Mouse (Mus musculus) lung, postnatal 10 days (tissue): ENCODE data around the gene Spindoc.
A peak's percentile ranks its signal among the peaks of the same experiment; 100 is the strongest.
"Not testable (repeated sequence)": the region's sequence is repeated elsewhere in the genome, so short reads cannot be mapped to it uniquely, and the experiment has no call there.

Experiments used
- DNase-seq: peaks from one replicate; pipeline ENCODE4 v3.0.0; 2021

Gene Spindoc

DNA sequence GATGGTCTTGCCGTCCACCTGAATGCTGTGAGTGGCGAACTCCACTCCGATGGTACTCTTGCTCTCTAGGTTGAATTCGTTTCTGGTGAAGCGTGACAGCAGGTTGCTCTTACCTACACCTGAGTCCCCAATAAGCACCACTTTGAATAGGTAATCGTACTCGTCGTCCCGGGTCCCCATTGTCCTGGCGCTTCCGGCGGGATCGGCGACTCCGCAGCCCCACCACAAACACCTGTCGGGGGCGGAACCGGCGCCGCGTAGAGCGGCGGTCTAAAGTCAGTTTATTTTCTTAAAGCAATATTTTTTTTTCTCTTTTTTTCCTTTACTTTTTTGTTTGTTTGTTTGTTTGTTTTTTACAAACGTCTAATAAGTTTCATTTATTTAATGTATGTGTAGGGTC is 16.1 kb upstream of the Spindoc start:
- not testable (repeated sequence) for DNase-seq

DNA sequence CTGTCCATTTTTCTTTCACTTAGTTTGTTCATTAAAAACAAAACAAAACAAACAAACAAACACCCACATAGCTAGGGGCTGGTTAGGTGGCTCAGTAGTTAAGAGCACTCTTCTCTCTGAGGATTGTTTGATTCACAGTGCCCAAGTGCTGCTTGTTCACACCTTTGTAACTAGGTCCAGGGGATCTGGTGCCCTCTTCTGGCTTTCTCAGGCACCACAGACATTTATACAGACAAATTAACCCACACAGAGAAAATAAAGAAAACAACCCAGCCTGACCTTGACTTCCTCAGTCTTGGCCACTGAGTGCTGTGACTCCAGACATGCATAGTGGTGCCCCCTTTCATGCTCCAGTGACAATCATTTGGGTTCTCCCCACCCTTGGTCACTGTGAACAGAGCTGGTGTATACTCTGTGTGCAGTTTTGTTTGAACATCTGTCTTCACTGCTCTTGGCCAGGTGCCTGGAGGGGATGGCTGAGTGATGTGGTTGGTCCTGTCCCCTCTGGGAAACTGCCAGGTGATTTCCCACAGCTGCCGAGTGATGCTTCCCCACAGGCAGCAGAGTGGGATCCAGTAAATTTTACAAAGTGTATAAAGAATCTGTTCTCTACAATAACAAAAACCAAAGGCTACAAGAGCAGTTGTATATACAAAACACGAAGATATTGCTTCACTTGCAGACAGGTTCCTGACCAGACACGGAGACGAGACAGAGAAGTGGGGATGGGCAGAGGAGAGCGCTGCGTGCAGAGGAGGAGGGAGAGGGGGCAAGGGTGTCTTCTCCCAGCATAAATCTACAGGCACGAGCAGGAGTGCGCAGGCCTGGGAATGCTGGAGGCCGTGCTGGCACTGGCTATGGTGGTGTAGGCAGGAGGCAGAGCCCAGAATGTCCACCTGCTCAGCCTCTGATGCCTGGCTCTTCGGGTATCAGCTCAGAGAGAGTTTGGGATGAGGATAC is 14.4 kb upstream of the Spindoc start:
- peak; percentile 81 for DNase-seq

DNA sequence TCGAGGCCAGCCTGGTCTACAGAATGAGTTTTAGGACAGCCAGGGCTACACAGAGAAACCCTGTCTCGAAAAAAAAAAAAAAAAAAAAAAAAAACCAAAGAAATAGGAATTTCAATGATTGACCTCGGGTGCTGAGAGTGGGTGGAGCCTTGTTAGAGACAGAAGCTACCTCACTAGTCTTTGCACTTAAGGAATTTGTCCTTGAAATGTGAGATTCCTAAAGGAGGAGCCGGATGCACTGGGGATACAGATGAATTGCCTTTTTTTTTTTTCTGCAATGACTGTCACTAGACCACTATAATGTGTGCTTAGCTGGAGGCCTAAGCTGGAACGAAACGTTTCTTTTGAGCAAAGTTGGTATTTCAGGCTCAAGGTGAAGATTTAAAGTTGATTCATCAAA is 5.7 kb upstream of the Spindoc start:
- DNase-seq = no peak

DNA sequence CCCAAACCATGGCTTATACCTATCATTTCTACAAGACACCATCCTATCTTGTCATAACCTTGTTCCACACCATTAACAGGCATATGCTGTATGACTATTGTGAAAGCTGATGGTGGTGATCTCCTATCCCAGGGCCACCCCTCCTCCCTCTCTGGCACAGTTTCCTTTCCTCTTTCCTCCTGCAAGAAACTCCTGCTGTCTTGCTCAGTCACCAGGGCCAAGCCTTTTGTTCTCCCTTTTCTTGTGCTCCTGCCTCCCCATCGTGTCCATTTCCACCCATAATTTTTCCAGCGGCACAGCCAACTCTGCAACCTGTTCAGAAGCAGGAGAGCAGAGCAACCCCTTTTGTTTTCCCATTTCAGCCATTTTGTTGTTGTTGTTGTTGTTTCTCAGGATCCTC is 3.2 kb upstream of the Spindoc start:
- no peak for DNase-seq

DNA sequence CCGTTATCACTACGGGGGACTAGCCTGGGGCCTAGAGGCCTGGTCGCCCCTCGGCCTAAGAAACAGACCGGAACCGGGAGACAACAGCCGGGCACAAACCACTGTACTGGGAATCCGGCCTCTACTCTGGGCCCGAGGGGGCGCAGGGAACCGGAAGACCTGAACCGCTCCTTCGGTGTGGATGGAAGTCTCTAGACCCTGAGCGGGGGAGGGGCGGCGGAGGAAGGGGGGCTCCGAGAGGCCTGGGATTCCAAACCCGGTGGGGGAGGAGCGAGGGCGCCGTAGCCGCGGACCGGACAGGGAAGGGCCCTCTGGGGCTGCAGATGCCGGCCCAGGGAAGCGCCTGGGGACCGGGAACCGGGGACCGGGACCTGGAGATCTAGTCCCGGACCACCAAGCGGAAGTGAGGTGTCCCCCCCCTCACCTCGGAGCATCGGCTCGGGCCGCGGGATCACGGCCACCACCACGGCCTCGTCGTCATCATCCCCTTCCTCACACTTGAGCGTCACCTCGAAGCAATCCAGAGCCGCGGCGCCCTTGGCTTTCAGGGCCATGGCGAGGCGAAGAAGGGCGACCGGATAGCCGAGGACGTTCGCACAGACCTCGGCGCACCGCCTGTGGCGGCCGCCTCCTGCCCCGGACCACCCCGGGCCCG is 419 bp downstream of the Spindoc start:
- peak; percentile 88 for DNase-seq

DNA sequence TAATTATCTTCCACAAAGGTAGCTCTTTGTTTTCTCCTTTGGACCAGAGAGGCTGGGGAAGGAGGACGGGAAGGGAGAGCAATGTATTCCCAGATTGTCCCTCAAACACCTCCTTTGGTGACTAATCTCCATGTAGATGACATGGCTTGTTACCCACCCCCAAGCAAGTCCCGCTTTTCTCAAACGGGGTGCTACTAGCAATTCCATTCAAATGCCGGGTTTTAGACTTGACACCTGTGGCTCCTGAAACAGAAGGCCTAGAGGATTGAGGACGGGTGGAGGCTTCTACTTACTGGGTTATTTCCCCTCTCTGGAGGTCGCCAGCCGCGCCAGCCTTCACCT is 917 bp downstream of the Spindoc start:
- no peak for DNase-seq

DNA sequence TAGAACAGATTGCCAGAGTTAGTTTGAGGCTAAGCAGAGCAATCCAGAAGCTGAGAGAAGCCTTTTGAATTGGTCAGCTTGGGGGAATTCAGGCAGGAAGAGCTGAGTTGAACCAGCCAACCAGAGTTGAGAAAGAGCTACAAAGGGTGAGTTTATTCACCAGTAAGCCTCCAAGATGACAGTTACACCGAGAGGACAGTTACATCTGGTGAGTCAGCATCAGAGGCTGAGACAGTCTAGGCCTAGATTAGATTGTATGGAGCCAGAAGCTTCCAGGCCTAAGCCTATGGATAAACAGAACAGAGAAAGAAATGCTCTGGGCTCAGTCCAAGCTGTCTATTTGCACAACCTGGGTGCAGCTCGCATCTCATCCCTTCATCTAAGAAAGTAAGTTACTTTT is 5.2 kb downstream of the Spindoc start:
- DNase-seq = no peak

DNA sequence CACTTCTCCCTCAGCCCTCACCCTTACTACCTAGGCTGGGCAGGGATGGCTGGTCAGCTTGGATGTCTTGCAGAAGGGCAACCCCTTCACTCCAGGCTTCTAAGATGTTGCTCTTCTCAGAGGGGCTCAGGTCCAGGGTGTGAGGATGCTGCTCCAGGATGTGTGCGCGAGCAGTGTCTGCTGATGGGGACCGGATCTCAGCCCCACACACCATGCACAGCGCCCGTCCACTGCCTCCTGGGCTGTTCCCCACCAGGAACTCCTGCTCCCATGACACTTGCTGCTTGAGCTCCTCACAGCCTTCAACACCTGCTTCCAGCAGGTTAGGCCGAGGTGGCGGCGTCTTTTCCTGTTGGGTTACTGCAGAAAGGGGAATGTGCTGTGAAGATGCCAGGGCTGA is 8.3 kb downstream of the Spindoc start:
- DNase-seq = no peak

DNA sequence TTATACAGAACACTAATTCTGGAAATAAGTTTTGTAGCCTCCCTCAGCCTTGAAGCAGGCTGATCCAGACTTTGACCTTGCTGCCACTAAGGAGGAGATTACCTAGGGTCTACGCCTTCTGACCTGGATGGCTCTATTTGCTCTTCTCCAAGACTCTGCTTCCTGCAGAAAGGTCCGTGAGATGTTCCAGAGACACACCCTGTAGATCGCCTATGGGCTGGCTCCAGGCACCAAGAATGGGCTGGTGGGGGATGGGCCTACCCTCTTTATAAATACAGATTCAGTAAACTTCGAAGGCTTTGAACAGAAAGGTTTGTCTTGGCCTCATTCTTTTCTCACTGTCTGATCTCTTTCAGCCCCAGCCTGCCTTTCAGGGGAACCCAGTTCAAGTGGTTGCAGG is 13.3 kb downstream of the Spindoc start:
- not testable (repeated sequence) for DNase-seq

DNA sequence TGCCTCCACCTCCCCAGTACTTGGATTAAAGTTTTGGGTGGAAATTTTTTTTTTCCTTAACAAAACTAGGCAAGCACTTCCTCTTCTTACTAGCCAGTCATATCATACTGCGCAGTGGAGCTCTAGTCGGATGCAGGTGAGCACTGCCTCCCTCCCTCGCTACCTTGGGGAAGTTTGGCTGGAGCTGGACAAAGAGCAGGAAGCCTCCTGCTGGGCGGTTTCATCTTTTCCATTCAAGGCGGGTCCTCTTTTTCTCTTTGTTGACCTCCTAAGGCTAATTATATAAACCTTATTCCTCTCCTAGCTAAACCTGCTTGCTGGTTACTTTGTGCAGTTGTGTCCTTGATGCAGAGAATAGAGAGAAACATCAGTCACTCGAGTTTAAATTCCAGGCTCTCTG is 29.2 kb downstream of the Spindoc start:
- DNase-seq = no peak

DNA sequence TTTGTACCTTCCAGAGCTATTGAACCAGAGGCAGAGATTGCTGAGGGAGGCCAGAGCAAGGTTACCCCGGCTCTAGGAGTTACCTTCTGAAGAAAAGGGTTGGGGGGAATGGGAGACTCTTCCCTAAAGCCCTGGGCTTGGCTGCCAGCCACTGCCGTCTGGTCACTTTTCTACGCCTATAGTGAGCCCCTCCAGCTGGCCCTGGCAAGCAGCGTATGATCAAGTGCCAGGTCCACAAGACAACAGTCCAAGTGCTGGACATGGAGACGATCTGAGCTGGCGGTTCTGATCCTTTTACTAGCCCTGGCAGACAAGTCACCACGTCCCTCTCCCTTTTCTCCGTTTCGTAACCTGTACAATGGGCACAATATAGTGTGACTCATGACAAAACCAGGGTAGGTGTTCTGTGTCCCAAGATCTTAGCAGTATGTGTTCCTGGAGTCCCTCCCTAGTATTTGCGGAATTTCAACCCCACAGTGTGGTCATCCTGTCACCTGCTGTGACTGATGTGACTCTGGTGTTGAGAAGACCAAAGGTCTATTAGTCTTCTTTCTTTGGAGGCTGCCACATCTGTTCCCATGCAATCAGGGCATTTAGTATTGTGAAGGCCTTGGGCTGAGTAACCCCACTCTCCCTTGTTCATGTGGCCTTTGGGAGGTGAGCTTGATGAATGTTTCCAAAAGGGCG is 29.8 kb downstream of the Spindoc start:
- DNase-seq = peak; percentile 8

DNA sequence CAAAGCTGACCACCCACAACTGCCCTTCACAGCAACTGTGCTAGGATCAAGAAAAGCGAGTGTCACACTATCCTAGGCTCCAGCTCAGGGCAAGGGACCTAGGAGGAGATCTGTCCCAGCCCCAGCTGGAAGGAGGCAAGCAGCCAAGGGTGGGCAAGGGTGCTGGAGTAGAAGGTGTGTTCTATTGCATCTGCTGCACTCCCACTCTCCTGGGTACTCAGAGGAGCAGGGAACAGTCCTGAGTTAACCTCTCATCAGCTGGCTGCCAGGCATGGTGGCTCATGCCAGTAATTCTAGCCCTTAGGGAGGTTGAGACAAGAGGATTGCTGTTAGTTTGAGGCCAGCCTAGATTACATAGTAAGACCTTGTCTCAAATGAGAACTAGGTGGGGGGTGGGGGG is 32.8 kb downstream of the Spindoc start:
- no peak for DNase-seq

DNA sequence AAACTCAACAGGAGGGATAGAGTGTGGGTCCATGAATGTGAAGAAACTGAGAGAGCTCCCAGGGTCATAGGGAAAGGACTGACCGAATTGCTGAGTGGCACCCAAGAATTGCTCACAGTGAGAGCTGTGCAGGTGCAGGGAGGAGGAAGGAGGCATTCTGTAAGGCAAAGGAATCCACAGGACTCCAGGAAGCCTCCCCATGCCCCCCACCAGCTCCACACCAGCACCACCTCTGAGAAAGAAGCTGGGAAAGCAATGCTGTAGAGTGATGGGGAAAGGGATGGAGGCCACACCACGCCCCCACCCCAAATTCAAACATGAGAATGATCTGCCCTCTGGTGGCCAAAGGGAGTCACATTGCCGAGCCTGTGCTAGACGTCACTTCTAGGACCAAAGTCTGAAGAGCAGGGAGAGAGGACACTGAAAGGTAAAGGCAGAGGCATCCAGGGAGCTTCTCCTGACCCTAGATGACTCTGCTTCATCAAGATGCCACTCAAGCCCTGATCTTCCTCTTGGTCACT is 37.5 kb downstream of the Spindoc start:
- peak; percentile 64 for DNase-seq

DNA sequence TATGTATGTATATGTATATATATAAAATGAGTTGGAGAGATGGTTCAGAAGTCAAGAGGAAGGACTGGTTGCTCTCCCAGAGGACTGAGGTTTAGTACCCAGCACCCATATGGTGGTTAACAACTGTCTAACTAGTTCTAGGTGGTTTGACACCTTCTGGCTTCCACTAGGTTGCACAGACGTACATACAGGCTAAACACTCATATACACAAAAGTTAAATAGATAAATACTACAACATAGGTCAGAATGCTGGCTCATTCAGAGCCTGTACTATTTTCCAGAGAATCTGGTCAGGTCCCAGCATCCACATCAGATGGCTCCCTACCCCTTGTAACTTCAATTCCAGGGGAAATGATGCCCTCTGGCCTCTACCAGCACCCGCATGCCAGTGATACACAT is 40.1 kb downstream of the Spindoc start:
- no peak for DNase-seq

DNA sequence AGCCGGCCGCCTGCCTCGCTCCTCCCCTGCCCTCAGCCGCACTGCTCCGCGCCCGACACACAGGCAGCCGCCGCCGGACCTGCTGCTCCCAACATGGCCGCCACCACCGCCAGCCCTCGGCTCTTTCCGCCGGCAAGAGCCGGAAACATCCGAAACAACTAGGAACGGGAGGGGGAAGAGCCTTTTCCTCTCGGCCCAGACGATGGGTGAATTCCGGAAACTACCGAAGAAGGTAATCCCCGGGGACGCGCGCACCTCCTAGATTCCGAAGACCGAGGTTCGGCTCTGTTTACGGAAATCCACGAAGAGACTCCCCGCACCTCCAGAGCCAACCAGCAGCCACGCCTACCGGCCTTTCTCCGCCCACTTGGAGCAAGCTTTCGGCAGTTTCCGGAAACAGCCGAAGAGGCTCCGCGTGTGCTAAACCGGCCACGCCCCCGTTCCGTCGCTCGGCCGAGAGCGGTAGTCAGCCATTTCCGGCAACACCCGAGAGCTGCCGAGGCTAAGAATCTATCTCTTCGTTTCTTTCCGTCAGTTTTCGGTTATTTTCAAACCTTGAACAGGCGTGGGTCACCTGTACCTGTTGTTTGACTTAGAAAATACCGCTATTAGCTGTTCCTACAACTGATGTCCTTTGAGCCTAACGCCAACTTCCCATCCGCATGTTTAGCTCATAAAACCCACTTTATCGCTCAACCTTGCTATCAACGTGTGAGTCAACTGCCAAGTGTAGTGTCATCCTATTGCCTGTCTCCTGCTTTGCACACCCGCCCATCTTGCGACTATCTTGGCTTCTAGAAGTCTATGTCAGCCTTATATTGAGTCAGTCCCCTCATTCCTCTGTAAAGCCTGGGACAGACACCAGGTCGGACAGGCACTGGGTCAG is 41.0 kb downstream of the Spindoc start, which contains the start of gene Mark2:
Gene Mark2 (minus strand): TSS at position 349 of the 886 bp plus-strand sequence.
- DNase-seq = peak; percentile 99

DNA sequence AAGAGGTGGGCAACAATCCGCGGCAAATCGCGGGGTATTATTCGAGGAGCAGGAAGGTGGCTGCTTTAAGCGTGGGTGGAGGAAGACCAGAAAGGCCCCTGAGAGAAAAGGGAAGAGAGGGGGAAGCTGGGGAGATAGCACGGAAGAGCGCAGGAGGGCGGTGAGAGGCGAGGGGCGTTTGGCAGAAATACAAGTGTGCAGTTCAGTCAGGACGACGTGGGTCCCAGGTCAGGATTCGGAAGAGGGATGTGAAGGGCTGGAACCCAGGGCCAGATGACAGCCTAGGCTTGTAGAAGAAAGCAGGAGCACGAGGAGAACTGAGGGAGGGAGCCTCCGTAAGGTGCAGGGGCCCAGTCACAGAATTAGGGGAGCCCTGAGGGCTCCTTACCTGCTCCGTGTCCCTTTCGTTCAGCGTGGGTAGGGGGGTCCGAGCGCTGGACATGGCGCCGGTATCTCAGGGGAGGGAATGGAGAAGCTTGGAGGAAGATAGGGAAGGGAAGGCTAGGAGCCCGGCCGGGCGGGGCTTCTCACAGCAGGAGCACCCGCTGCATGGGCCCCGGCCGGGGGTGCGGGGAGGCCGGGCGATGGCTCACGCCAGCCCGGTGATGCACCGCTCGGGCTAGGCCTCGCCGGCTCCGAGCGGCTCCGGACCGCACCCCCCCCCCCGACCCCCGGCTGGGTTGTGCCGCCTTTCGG is 41.9 kb downstream of the Spindoc start:
- DNase-seq = no peak

DNA sequence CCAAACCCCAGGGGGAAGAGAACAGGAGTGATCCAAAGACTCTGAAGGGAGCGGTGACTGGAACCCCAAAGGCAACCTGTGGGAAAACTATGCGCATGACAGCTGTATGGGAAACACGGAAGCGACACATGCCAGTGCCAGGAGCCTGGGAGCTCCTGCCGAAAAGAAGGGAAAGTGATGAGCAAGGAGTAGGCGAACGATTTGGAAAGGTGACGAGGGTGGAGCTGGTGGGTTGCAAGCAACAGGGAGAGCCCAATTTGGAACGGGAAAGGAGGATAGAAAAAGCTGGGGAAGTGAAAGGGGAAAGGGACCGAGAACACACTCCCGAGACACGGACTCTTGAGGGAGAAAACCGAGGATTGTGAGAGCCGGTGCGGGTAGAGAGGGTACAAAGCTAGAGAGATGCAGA is 42.4 kb downstream of the Spindoc start:
- peak; percentile 25 for DNase-seq

DNA sequence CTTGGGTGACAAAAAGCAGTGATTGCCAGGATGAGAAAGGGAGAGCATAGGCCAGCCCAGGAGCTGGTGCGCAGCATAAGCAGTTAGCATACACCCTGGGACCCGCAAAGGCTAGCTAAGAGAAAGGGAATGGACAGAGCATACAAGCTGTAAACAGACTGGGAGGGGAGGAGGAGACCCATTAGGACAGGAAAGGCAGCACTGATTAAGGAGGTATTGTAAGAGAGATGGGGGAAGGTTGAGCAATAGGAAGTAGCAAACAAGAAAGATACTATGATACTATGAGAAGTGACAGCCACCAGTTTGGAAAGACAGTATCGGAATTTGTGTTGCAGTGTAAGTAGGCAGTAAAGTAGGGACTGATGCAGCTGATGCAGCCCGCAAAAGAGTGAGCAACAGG is 42.9 kb downstream of the Spindoc start:
- DNase-seq = peak; percentile 5

DNA sequence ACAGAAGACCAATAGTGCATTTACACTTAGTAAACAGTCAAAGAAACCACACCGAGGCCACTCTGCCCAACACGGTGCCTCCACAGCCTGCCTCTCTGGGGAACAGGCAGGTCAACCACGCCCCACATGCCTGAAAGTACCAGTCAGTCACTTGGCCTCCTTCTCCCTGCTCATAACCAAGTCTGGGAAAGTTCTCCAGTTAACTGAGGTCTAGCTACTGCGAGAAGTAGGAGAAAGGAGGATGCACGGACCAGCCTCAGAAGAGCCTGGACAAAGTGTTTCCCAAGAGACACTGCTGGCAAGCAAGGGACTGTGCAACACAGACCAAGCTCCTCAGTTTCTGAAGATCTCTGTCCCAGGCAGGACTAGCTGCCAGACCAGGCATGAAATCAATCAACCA is 43.8 kb downstream of the Spindoc start:
- peak; percentile 40 for DNase-seq

DNA sequence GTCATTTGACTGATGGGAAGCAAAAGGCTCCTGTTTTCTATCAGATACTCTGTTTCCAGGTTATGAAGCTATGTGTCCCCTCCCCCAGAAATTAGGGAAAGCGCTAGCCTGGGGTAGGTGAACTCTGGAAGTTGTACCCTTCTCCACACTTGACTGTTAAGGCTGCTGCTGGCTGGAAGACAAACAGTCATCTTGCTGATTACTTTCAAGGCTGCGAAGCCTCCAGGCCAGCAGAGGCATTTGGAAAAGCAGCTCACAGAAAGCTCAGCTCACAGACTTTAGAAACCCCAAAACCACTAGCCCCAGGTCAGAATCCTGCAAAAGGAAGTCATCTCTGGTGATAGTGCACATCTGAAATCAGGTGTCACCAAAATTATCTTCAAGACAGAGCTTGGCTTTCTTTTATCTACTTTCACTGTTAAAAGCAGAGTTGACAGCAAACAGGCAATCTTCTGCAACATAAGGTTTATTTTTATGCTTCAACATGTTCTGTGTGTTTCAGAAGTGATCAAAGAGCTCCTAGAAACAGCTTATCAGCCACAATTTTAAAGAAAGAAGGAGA is 44.9 kb downstream of the Spindoc start:
- DNase-seq = no peak

DNA sequence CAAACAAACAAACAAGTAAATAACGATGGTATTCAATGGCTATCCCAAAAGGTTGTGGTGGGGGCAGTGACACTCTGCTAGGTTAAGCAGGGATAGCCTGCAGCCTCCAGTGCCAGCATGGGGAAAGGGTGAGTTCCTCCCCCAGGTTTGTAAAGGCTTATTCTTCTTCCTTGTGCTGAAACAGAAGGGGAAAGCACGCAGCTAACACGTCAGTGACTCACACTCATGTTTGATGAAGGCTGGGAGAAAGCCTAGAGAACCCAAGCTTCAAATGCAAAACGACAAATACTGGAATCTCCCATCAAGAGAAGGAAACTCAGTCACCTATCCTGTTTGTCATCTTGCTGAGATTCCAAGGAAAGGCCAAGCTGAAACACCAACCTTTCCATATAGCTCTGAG is 47.1 kb downstream of the Spindoc start:
- no peak for DNase-seq
